Mouse (Mus musculus): ENCODE measurements at regions not wholly inside any gene's neighbourhood (a gene's known extent, or its start where the extent isn't known, plus 50 kb on each side); places are given as distances from the start of the nearest gene placed in this dataset.

DNA sequence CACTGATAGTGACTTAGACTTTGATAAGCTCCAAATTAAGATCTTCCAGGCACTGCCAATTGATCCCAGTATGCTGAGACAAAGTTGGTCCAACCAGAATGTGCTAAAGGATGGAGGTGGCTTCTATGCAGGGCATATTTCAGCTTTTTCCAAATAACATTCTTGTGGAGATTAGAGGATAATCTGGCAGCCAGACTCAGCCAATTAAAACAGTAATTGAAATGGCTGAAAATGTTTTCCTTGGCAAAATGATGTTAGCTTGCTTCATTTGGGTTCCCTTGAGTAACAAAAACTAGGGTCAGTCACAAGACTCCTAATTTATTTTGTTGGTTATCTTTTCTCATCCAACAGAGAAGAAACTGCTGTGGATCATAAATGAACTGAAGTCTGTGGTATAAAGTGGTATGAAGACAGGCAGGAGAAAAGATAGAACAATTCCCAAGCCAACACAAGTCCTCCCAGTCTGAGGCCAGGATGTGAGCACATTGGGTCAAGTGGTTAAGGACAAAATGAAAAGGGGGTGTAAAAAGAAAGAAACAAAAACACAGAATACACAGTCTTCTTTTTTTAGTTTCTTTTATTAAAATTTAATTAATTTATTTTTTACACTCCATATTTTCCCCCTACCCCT, 161.4 kb upstream of the Ccn2 start:
- dilution Hi-C loops (cut with MboI; ENCODE audit: extremely low pct_ligation_motif_present, extremely low pct_unique_long_range_greater_than_20kb, low sequenced_read_pairs) = no loop called here

DNA sequence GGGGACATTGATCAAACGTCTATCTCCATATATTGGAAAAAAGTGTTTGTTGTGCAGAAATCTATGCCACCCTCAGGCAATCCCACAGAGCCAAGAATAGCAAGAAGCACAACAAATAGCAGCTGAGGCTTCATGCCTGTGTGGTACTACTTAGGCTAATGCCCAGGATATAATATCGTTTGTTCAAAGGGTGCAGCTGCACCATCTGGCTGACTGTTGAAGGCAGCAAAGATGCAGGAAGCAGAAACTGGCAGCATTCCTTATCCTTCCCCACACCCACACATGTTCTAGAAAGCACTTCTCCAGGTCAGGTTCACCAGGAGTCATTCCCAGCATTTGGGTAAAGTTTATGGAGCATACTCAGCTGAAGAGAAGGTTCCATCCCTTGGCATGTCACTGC, 158.1 kb upstream of the Ccn2 start:
- no peak for TF ChIP-seq ZC3H11A (IDR thresholded peaks at IDR 0.05; ENCODE audit: low read depth, low read length)
- no peak for TF ChIP-seq ETS1 (conservative IDR thresholded peaks at IDR 0.05; ENCODE audit: low read depth, low read length)
- no peak for TF ChIP-seq JUN (IDR thresholded peaks at IDR 0.05; ENCODE audit: insufficient read depth, low read depth, low read length)
- no peak for TF ChIP-seq MXI1 (IDR thresholded peaks at IDR 0.05; ENCODE audit: low read depth, low read length)
- no peak for TF ChIP-seq JUND (conservative IDR thresholded peaks at IDR 0.05; ENCODE audit: low read depth, low read length)
- TF ChIP-seq RAD21 (IDR thresholded peaks at IDR 0.05; ENCODE audit: low read depth, low read length) = no peak
- no peak for TF ChIP-seq TBP (conservative IDR thresholded peaks at IDR 0.05; ENCODE audit: low read depth, low read length)
- TF ChIP-seq ZKSCAN1 (IDR thresholded peaks at IDR 0.05; ENCODE audit: borderline replicate concordance, low read depth, low read length) = no peak
- TF ChIP-seq PAX5 (IDR thresholded peaks at IDR 0.05; ENCODE audit: low read length) = no peak
- no peak for TF ChIP-seq POLR2A (IDR thresholded peaks at IDR 0.05; ENCODE audit: low read depth, low read length)
- no peak for TF ChIP-seq CHD1 (IDR thresholded peaks at IDR 0.05; ENCODE audit: low read depth, low read length)
- no peak for TF ChIP-seq EP300 (IDR thresholded peaks at IDR 0.05; ENCODE audit: low read length)
- no peak for TF ChIP-seq MAX (IDR thresholded peaks at IDR 0.05; ENCODE audit: low read length)
- TF ChIP-seq E2F4 (IDR thresholded peaks at IDR 0.05; ENCODE audit: insufficient replicate concordance, low read depth, low read length) = no peak
- TF ChIP-seq USF2 (conservative IDR thresholded peaks at IDR 0.05; ENCODE audit: low read depth, low read length) = no peak
- TF ChIP-seq BHLHE40 (IDR thresholded peaks at IDR 0.05; ENCODE audit: low read depth, low read length) = no peak
- TF ChIP-seq ZMIZ1 (IDR thresholded peaks at IDR 0.05; ENCODE audit: low read depth, low read length) = no peak

More for the DNA sequence above, 161.4 kb upstream of the Ccn2 start:
- H3K9me3 ChIP-seq (replicated peaks; ENCODE audit: low read length) = no peaks in the 10 kb centered on the region
- H3K4me3 ChIP-seq (replicated peaks in 1 of 3; ENCODE audit: low read depth in 2 of 3, low read length in 2 of 3, poor library complexity in 1 of 3) = no peak overlapping the region
- H3K4me1 ChIP-seq (ENCODE audit: control insufficient read depth in 1 of 2, insufficient read depth in 2 of 2) = no peaks in the 10 kb centered on the region
- no peaks in the 10 kb centered on the region for H3K36me3 ChIP-seq (replicated peaks in 1 of 2; ENCODE audit: control insufficient read depth in 1 of 2, insufficient read depth in 1 of 2, low read length in 1 of 2)
- in situ Hi-C loops (cut with MboI; ENCODE audit: low pct_ligation_motif_present, low pct_unique_long_range_greater_than_20kb, low sequenced_read_pairs) = no loop called here
- H3K27ac ChIP-seq (ENCODE audit: insufficient read depth, low read depth) = no peak overlapping the region
- no peaks in the 10 kb centered on the region for H3K27me3 ChIP-seq (replicated peaks)
- no peak overlapping the region for H3K4me2 ChIP-seq (ENCODE audit: insufficient read depth, low read depth, poor library complexity, severe bottlenecking)
- no peak overlapping the region for H3K9ac ChIP-seq (ENCODE audit: insufficient read depth, low read depth)
- no peak for DNase-seq (ENCODE audit: extremely low read depth)
- TF ChIP-seq USF2 (conservative IDR thresholded peaks at IDR 0.05; ENCODE audit: low read depth, low read length) (no peak), CHD1 (IDR thresholded peaks at IDR 0.05; ENCODE audit: low read depth, low read length) (no peak)
- H3K79me2 ChIP-seq (replicated peaks; ENCODE audit: control insufficient read depth, extremely low read depth, insufficient read depth, poor library complexity, severe bottlenecking) = no peaks in the 10 kb centered on the region

More for the DNA sequence above, 158.1 kb upstream of the Ccn2 start:
- Histone ChIP-seq H3K36me3 (replicated peaks in 1 of 2; ENCODE audit: control insufficient read depth in 1 of 2, insufficient read depth in 1 of 2, low read length in 1 of 2) (no peaks in the 10 kb centered on the region), H3K27me3 (replicated peaks) (no peaks in the 10 kb centered on the region), H3K79me2 (replicated peaks; ENCODE audit: control insufficient read depth, extremely low read depth, insufficient read depth, poor library complexity, severe bottlenecking) (no peaks in the 10 kb centered on the region), H3K4me1 (ENCODE audit: control insufficient read depth in 1 of 2, insufficient read depth in 2 of 2) (no peaks in the 10 kb centered on the region), H3K9me3 (replicated peaks; ENCODE audit: low read length) (no peaks in the 10 kb centered on the region), H3K4me2 (ENCODE audit: insufficient read depth, low read depth, poor library complexity, severe bottlenecking) (no peak overlapping the region), H3K9ac (ENCODE audit: insufficient read depth, low read depth) (no peak overlapping the region), H3K4me3 (replicated peaks in 1 of 3; ENCODE audit: low read depth in 2 of 3, low read length in 2 of 3, poor library complexity in 1 of 3) (no peak overlapping the region), H3K27ac (ENCODE audit: insufficient read depth, low read depth) (no peak overlapping the region)
- in situ Hi-C loops (cut with MboI; ENCODE audit: low pct_ligation_motif_present, low pct_unique_long_range_greater_than_20kb, low sequenced_read_pairs) (no loop called here), dilution Hi-C loops (cut with MboI; ENCODE audit: extremely low pct_ligation_motif_present, extremely low pct_unique_long_range_greater_than_20kb, low sequenced_read_pairs) (no loop called here)
- no peak for DNase-seq (ENCODE audit: extremely low read depth)

Data from CH12.LX (cell line).